8 mouse cellular contexts compared by ENCODE assay signal in genomic region chr15:84756426-84756825, GRCm38 (mm10). TPM values are rescaled to one million over a fixed set of nuclear protein-coding genes. Genes with fewer than 3 reads are reported as not detected.
DNase-seq lines count a peak whose midpoint lies in the region; ATAC-seq and TF ChIP-seq lines count a peak whose summit lies in the region.

No protein-coding gene starts in this region.

- peaks cover 10% of the 10 kb centered on the region for H3K27me3 ChIP-seq in heart, embryonic 11.5 days (ENCODE audit: control insufficient read depth, insufficient read depth, low read length)
- peaks cover 16% of the 10 kb centered on the region for H3K27me3 ChIP-seq in E14TG2a.4 (ENCODE audit: insufficient read depth, low read length)
- H3K27me3 ChIP-seq in forebrain, embryonic 10.5 days (ENCODE audit: poor library complexity, severe bottlenecking): peaks cover 38% of the 10 kb centered on the region
- H3K27me3 ChIP-seq in limb, embryonic 11.5 days (ENCODE audit: control insufficient read depth, insufficient read depth, low read length): 0 out of 2 replicates have a peak, but pooled peaks cover 4% of the 10 kb centered on the region
- no peaks in the 10 kb centered on the region for H3K27me3 ChIP-seq in stomach, embryonic 14.5 days (ENCODE audit: control insufficient read depth, insufficient read depth, low read length)

- peak overlapping the region; percentile 39; the same call in 1 of the 2 replicates for H3K9ac ChIP-seq in heart, embryonic 11.5 days (ENCODE audit: low read depth, low read length)
- no peak overlapping the region for H3K9ac ChIP-seq in limb, embryonic 11.5 days (ENCODE audit: low read length)
- H3K9ac ChIP-seq in stomach, embryonic 14.5 days (replicated peaks; ENCODE audit: low read depth, low read length): 0 out of 2 replicates have a peak overlapping the region, but pooled peaks have one; percentile 3

- H3K36me3 ChIP-seq in heart, embryonic 11.5 days (ENCODE audit: control insufficient read depth, insufficient read depth, low read length): no peaks in the 10 kb centered on the region
- peaks cover 43% of the 10 kb centered on the region for H3K36me3 ChIP-seq in E14TG2a.4 (ENCODE audit: insufficient read depth, low read length)
- no peaks in the 10 kb centered on the region for H3K36me3 ChIP-seq in forebrain, embryonic 10.5 days (replicated peaks)
- no peaks in the 10 kb centered on the region for H3K36me3 ChIP-seq in limb, embryonic 11.5 days (ENCODE audit: control insufficient read depth, insufficient read depth, low read length)
- H3K36me3 ChIP-seq in stomach, embryonic 14.5 days (ENCODE audit: control insufficient read depth, insufficient read depth, low read length): no peaks in the 10 kb centered on the region

- TF ChIP-seq CTCF in E14TG2a.4 (conservative IDR thresholded peaks at IDR 0.05; ENCODE audit: low read length): no peak

- no peak for ATAC-seq in heart, embryonic 11.5 days (replicated peaks; ENCODE audit: insufficient number of reproducible peaks, low FRiP score, low TSS enrichment)
- no peak for ATAC-seq in limb, embryonic 11.5 days (ENCODE audit: insufficient number of reproducible peaks, low FRiP score, low TSS enrichment, low read depth)
- no peak; the same call in 1 of the 2 replicates for ATAC-seq in stomach, embryonic 14.5 days (ENCODE audit: insufficient number of reproducible peaks, insufficient read depth, low FRiP score, low read depth)

- WGBS in heart, embryonic 11.5 days (ENCODE audit: insufficient replicate concordance): 4% methylated on average over 21 of the region's 22 CpGs
- WGBS in forebrain, embryonic 10.5 days: 1% methylated on average over 22 of the region's 22 CpGs
- under 1% methylated on average over 22 of the region's 22 CpGs for WGBS in limb, embryonic 11.5 days
- 5% methylated on average over 22 of the region's 22 CpGs for WGBS in stomach, embryonic 14.5 days

- H3K27ac ChIP-seq in heart, embryonic 11.5 days (ENCODE audit: low read depth, low read length): no peak overlapping the region
- peak overlapping the region; percentile 63 for H3K27ac ChIP-seq in forebrain, embryonic 10.5 days
- no peak overlapping the region for H3K27ac ChIP-seq in limb, embryonic 11.5 days (replicated peaks; ENCODE audit: low read depth, low read length)
- H3K27ac ChIP-seq in stomach, embryonic 14.5 days (ENCODE audit: low read length): no peak overlapping the region

- H3K4me3 ChIP-seq in heart, embryonic 11.5 days (ENCODE audit: low read depth, low read length): peak overlapping the region; percentile 38
- H3K4me3 ChIP-seq in E14TG2a.4 (replicated peaks; ENCODE audit: low read length): peak overlapping the region; percentile 63
- H3K4me3 ChIP-seq in forebrain, embryonic 10.5 days: peak overlapping the region; percentile 53
- H3K4me3 ChIP-seq in limb, embryonic 11.5 days (ENCODE audit: low read depth, low read length): peak overlapping the region; percentile 11; the same call in 1 of the 2 replicates
- H3K4me3 ChIP-seq in stomach, embryonic 14.5 days (ENCODE audit: low read depth, low read length): peak overlapping the region; percentile 21

- DNase-seq in heart, adult 8-10 months (ENCODE audit: low spot score): no peak
- peak; percentile 35 for DNase-seq in forebrain, embryonic 10.5 days (ENCODE audit: extremely low spot score, low spot score)
- DNase-seq in limb, embryonic 11.5 days (ENCODE audit: low spot score): peak; percentile 44
- DNase-seq in gastrocnemius, postnatal 4 days (ENCODE audit: low spot score in 2 of 2): no peak
- DNase-seq in adrenal gland, postnatal 36 days: no peak

- peak overlapping the region; percentile 74 for H3K4me2 ChIP-seq in heart, embryonic 11.5 days
- H3K4me2 ChIP-seq in limb, embryonic 11.5 days (ENCODE audit: low read depth, severe bottlenecking): peak overlapping the region; percentile 44
- H3K4me2 ChIP-seq in stomach, embryonic 14.5 days (replicated peaks; ENCODE audit: low read depth, low read length): peak overlapping the region; percentile 46

- peaks cover 3% of the 10 kb centered on the region; the same call in 1 of the 2 replicates for H3K4me1 ChIP-seq in heart, embryonic 11.5 days (ENCODE audit: control insufficient read depth, insufficient read depth, low read length)
- peaks cover 43% of the 10 kb centered on the region for H3K4me1 ChIP-seq in E14TG2a.4 (replicated peaks; ENCODE audit: low read depth, low read length)
- peaks cover 44% of the 10 kb centered on the region for H3K4me1 ChIP-seq in forebrain, embryonic 10.5 days
- no peaks in the 10 kb centered on the region for H3K4me1 ChIP-seq in limb, embryonic 11.5 days (ENCODE audit: control insufficient read depth, insufficient read depth, low read length)
- peaks cover 5% of the 10 kb centered on the region; the same call in 1 of the 2 replicates for H3K4me1 ChIP-seq in stomach, embryonic 14.5 days (ENCODE audit: control insufficient read depth, insufficient read depth, low read length)

- no peaks in the 10 kb centered on the region for H3K9me3 ChIP-seq in heart, embryonic 11.5 days (replicated peaks; ENCODE audit: control insufficient read depth, low read length)
- H3K9me3 ChIP-seq in E14TG2a.4 (ENCODE audit: low read length): no peaks in the 10 kb centered on the region
- H3K9me3 ChIP-seq in forebrain, embryonic 10.5 days: no peaks in the 10 kb centered on the region
- no peaks in the 10 kb centered on the region for H3K9me3 ChIP-seq in limb, embryonic 11.5 days (ENCODE audit: control insufficient read depth, low read length)
- no peaks in the 10 kb centered on the region for H3K9me3 ChIP-seq in stomach, embryonic 14.5 days (ENCODE audit: control insufficient read depth, low read depth, low read length)

RNA-seq across cellular contexts. Expression of gene Arhgap8, which starts 36.6 kb away (rescaled TPM):
- polyA plus RNA-seq in heart, embryonic 11.5 days (2014; fragmentation: Nextera tagmentation; extraction: Ambion mirVana): 2.7 TPM in 2 replicates
- total RNA-seq in heart, adult 8-10 months (2022): 1 to 10 TPM in 2 of 4 experiments, under 1 TPM in 2; 0.83 to 1.3 (median 1.0) TPM
- polyA plus RNA-seq in forebrain, embryonic 10.5 days (2016; fragmentation: Nextera tagmentation; extraction: Ambion mirVana): 2.1 and 2.2 TPM in 2 replicates
- polyA plus RNA-seq in limb, embryonic 11.5 days (2014; fragmentation: Nextera tagmentation; extraction: Ambion mirVana): 3.1 and 5.2 TPM in 2 replicates
- 12.3 and 14.2 TPM in 2 replicates for polyA plus RNA-seq in stomach, embryonic 14.5 days (2014; fragmentation: Nextera tagmentation; extraction: Ambion mirVana)
- total RNA-seq in gastrocnemius, postnatal 4 days (2021): under 1 TPM; 0.39 to 0.47 TPM
- 1 to 10 TPM in 1 of 2 experiments, under 1 TPM in 1; 0.56 to 1.1 TPM for total RNA-seq in adrenal gland, postnatal 36 days (2021)

Comparison
In these comparisons a context has a peak if more than half of its experiments do, and no peak if none do; other contexts are left out.
1. H3K4me3 ChIP-seq: peak in every context shown above with its lines; median percentile 63 in E14TG2a.4; 53 in forebrain, embryonic 10.5 days; 38 in heart, embryonic 11.5 days; 21 in stomach, embryonic 14.5 days; 11 in limb, embryonic 11.5 days.
2. DNase-seq: peak in forebrain, embryonic 10.5 days (single experiment) and limb, embryonic 11.5 days (single experiment); none in heart, adult 8-10 months (single experiment), gastrocnemius, postnatal 4 days (0 of 2) and adrenal gland, postnatal 36 days (0 of 2).
3. Peak in every context shown above with its lines, with median percentiles within 50 percentile points of each other: H3K4me2 ChIP-seq.